Mouse (Mus musculus) liver, embryonic 12.5 days (tissue): ENCODE data around the gene Cenpv. TPM values are rescaled to one million over a fixed set of nuclear protein-coding genes. Genes with fewer than 3 reads are reported as not detected.

Source experiments
- ATAC-seq: fragments of 200-750 bp; cut with Nextera tagmentation; 2 replicates; pipeline ENCODE4 v1.8.0; 2017; ENCODE audit warnings: moderate number of reproducible peaks, mild to moderate bottlenecking, moderate library complexity
- H3K27ac ChIP-seq: fragments of 300-500 bp; sonication (generic); 2 replicates; pipeline ENCODE4 v1.5.1; 2016; ENCODE audit warnings: mild to moderate bottlenecking
- H3K27me3 ChIP-seq: fragments of 300-500 bp; sonication (generic); replicated peaks from 2 replicates; pipeline ENCODE4 v1.6.1; 2016; ENCODE audit warnings: mild to moderate bottlenecking, moderate library complexity
- H3K36me3 ChIP-seq: fragments of 300-500 bp; sonication (generic); 2 replicates; pipeline ENCODE4 v1.6.1; 2016; ENCODE audit warnings: mild to moderate bottlenecking, moderate library complexity
- H3K4me1 ChIP-seq: fragments of 300-500 bp; sonication (generic); 2 replicates; pipeline ENCODE4 v1.6.1; 2016
- H3K4me2 ChIP-seq: fragments of 300-500 bp; sonication (generic); 2 replicates; pipeline ENCODE4 v1.6.1; 2016; ENCODE audit warnings: mild to moderate bottlenecking, moderate library complexity
- H3K4me3 ChIP-seq: fragments of 300-500 bp; sonication (generic); 2 replicates; pipeline ENCODE4 v1.5.1; 2016; ENCODE audit warnings: mild to moderate bottlenecking, moderate library complexity
- H3K9ac ChIP-seq: fragments of 300-500 bp; sonication (generic); 2 replicates; pipeline ENCODE4 v1.6.1; 2016; ENCODE audit warnings: mild to moderate bottlenecking, moderate library complexity
- H3K9me3 ChIP-seq: fragments of 300-500 bp; sonication (generic); replicated peaks from 2 replicates; pipeline ENCODE4 v1.6.1; 2016; ENCODE audit warnings: mild to moderate bottlenecking, moderate library complexity
- WGBS: fragments of 180-500 bp; shearing (Covaris S2); methylation state at CpG from one replicate; pipeline ENCODE4 v1.1.7; 2016; ENCODE audit not compliant: insufficient replicate concordance; 5-methylcytosine and 5-hydroxymethylcytosine counted together
- polyA plus RNA-seq: library from polyadenylated mRNA; unstranded; fragments of >200 nt; fragmentation: Nextera tagmentation; extraction: Ambion mirVana; gene quantifications from 2 replicates; pipeline ENCODE4 v1.2.1, GENCODE M21; 2016

Gene Cenpv
- polyA plus RNA-seq, 1 experiment from 2014 or later, result 30.6 TPM

DNA sequence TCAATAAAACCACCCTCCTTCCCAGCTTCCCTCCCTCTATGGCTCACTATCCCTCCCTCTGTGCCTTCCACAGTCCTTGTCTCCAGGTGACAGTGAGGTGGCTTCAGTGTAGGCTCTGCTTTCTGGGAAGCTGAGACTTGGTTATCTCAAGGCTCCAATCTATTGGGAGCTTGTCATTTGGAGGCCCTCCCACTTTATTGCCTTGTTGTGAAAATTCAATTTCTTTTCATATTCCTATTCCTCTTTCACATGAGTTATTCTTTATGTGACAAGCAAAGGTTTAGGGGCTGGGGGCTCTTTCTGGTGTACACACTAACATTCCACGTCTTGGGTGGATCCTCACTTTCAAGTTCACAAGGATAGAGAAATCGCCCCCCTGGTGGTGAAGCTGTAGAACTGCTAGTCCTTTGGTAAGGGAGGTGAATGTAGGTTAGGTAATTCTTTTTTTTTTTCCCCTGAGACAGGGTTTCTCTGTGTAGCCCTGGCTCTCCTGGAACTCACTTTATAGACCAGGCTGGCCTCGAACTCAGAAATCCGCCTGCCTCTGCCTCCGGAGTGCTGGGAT is 42.8 kb downstream of the Cenpv start:
- 39% methylated on average over 5 of the region's 5 CpGs for WGBS
- no peaks in the 10 kb centered on the region for H3K9me3 ChIP-seq
- no peaks in the 10 kb centered on the region for H3K27me3 ChIP-seq
- peaks cover 31% of the 10 kb centered on the region for H3K4me1 ChIP-seq
- H3K9ac ChIP-seq, result no peak overlapping the region
- ATAC-seq, result peak; percentile 15; the same call in 1 of the 2 replicates
- no peak overlapping the region for H3K27ac ChIP-seq
- no peaks in the 10 kb centered on the region for H3K36me3 ChIP-seq
- H3K4me3 ChIP-seq, result no peak overlapping the region
- H3K4me2 ChIP-seq, result no peak overlapping the region; the same call in 1 of the 2 replicates

DNA sequence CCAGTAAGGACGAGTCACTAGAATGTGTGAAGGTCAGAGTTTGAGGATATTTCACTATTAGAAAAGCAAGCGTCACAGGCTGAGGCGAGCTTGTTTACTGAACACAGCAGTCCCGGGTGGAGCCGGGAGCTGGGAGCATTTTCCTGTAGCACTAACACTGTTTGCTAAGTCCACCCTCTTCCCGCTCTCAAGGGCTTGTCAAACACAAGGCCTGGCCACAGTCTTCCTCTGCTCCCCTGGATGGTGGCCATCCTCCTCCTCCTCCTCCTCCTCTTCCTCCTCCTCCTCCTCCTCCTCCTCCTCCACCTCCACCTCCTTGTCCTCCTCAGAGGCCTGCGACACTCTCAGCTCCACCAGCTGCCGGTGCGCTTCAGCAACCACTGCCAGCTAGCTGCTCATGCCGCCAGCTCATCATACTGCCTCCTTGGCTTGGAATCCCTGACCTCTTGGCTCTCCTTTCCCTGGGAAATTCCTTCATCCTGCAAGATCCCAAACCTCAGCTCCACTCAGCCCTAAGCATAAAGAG is 43.7 kb downstream of the Cenpv start:
- H3K27ac ChIP-seq, result peak overlapping the region; percentile 72
- H3K9me3 ChIP-seq, result no peaks in the 10 kb centered on the region
- H3K4me3 ChIP-seq, result no peak overlapping the region
- WGBS, result 61% methylated on average over 9 of the region's 10 CpGs
- H3K27me3 ChIP-seq, result no peaks in the 10 kb centered on the region
- no peak overlapping the region for H3K9ac ChIP-seq
- H3K4me2 ChIP-seq, result peak overlapping the region; percentile 20; the same call in 1 of the 2 replicates
- H3K36me3 ChIP-seq, result no peaks in the 10 kb centered on the region
- peaks cover 35% of the 10 kb centered on the region for H3K4me1 ChIP-seq
- ATAC-seq, result peak; percentile 57

DNA sequence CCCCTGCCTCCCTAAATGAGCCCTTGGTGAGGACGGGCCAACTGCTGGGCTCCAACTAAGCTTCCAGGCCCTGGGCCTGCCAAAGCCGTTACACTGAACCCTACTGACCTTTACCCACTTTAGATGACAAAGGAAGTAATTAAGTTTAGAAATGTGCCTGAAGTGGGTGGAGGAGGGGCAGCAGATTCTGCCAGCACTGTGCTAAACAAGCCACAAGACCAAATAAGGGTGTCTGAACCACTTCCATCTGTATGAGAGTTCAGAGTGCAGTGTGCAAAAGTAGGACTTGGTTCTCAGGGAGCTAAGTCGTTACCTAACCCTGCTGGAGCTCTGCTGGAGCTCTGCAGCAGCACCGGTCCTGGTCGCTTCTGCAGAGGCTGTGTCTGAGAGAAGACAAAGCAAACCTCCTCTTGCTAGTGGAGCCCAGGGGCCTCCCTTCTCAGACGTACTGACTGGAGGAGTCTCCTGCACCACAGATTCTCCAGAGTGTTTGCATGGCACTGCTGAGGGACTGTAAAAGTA is 44.2 kb downstream of the Cenpv start:
- Histone ChIP-seq H3K4me3 (no peak overlapping the region), H3K9ac (no peak overlapping the region), H3K9me3 (no peaks in the 10 kb centered on the region), H3K27me3 (no peaks in the 10 kb centered on the region), H3K36me3 (no peaks in the 10 kb centered on the region), H3K27ac (peak overlapping the region; percentile 72), H3K4me2 (peak overlapping the region; percentile 20; the same call in 1 of the 2 replicates), H3K4me1 (peaks cover 35% of the 10 kb centered on the region)
- peak; percentile 67 for ATAC-seq
- 21% methylated on average over 6 of the region's 6 CpGs for WGBS

DNA sequence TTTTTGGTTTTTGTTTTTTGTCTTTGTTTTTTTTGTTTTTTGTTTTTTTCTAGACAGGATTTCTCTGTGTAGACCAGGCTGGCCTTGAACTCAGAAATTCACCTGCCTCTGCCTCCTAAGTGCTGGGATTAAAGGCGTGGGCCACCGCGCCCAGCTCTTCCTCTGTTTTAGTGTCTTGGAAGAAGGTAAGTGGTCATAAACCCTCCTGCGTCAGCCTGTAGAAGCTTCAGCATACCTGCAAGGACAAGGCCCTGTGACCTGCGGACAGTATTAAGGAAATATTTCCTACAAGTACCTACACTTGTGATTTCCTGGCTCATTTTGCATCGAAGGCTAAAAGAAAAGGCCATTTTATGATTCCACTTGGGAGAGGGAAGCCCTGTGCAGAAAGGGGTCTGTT is 45.4 kb downstream of the Cenpv start:
- Histone ChIP-seq H3K27me3 (no peaks in the 10 kb centered on the region), H3K9me3 (no peaks in the 10 kb centered on the region), H3K9ac (no peak overlapping the region), H3K4me3 (no peak overlapping the region), H3K36me3 (no peaks in the 10 kb centered on the region), H3K4me1 (peaks cover 35% of the 10 kb centered on the region), H3K4me2 (no peak overlapping the region), H3K27ac (no peak overlapping the region)
- WGBS, result 85% methylated on average over 6 of the region's 6 CpGs
- no peak for ATAC-seq

DNA sequence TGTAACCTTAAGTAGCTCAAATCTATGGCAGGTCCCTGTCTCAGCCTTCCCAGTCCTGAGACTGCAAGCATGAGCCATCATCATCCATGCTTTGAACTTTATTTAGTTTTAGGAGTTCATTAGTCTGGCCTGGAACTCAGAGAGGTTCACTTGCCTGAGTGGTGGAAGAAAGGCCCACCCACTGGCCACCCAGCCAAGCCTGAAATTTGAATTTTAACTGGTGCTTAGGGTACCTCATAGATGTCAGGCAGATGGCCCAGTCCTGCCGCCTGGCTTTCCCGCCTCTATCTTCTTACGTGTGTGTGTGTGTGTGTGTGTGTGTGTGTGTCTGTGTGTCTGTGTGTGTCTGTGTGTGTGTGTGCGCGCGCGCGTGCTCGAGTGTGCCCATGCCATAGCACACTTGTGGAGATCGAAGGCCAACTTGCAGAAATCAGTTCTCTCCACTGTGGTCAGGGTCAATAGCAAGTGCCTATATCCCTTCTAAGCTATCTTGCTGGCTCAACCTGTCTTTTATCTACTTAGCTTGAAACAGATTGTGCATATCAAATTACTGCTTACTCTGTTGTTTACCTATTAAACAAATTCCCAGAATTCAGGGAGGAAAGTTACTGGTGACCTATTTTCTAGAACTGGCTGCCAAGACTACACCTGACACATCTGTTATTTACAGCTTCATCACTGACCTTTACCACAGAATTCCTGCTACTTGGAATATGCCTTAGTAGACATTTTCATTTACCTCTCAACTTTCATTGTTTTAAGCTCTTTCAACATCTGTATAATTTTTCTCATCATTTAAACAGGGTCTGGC is 51.3 kb downstream of the Cenpv start:
- Histone ChIP-seq H3K27ac (no peak overlapping the region), H3K4me1 (peaks cover 24% of the 10 kb centered on the region), H3K4me3 (no peak overlapping the region), H3K9ac (no peak overlapping the region), H3K9me3 (no peaks in the 10 kb centered on the region), H3K27me3 (no peaks in the 10 kb centered on the region), H3K36me3 (no peaks in the 10 kb centered on the region), H3K4me2 (no peak overlapping the region)
- no peak for ATAC-seq
- 92% methylated on average over 10 of the region's 10 CpGs for WGBS

DNA sequence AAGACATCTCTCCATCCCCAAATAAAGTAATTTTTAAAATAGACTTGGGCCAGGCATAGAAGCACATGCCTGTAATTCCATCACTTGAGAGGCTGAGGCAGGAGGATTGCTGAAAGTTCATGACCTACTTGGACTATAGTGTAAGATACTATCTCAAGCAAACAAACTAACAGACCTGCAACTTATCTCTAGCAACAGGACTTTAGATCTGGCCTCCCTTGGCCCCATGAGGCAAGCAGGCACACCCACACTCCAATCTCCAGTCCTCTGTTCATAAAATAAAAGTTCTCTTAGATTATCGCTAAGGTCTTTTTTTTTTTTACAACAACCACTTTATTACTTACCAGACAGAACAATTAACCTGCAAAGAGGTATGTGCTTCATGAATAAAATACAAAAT is 52.1 kb downstream of the Cenpv start:
- no peaks in the 10 kb centered on the region for H3K9me3 ChIP-seq
- H3K4me1 ChIP-seq, result peaks cover 24% of the 10 kb centered on the region
- 49% methylated on average over 1 of the region's 1 CpGs for WGBS
- H3K36me3 ChIP-seq, result no peaks in the 10 kb centered on the region
- H3K9ac ChIP-seq, result no peak overlapping the region
- no peak overlapping the region for H3K4me3 ChIP-seq
- no peaks in the 10 kb centered on the region for H3K27me3 ChIP-seq
- peak overlapping the region; percentile 5; the same call in 1 of the 2 replicates for H3K4me2 ChIP-seq
- peak; percentile 58; the same call in 1 of the 2 replicates for ATAC-seq
- no peak overlapping the region; the same call in 1 of the 2 replicates for H3K27ac ChIP-seq

DNA sequence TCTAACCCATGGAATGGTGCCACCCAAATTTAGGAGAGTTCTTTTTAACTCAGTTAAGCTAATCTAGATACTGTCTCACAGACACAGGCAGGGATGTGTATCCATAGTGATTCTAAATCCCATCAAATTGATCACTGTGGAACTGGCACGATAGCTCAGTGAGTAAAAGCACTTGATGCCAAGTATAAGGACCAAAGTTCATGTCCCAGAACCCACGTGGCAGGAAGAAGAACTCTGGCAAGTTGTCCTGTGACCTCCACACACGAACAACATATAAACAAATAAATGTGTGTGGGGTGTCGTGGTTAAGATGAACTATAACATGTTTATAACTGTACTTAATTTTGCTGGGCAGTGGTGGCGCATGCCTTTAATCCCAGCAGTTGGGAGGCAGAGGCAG is 59.5 kb downstream of the Cenpv start:
- no peak overlapping the region for H3K9ac ChIP-seq
- ATAC-seq, result no peak
- no peak overlapping the region for H3K4me3 ChIP-seq
- no peak overlapping the region for H3K4me2 ChIP-seq
- no peaks in the 10 kb centered on the region for H3K9me3 ChIP-seq
- WGBS, result 81% methylated on average over 5 of the region's 5 CpGs
- no peak overlapping the region for H3K27ac ChIP-seq
- no peaks in the 10 kb centered on the region for H3K27me3 ChIP-seq
- H3K4me1 ChIP-seq, result 0 out of 2 replicates have a peak, but pooled peaks cover 5% of the 10 kb centered on the region
- H3K36me3 ChIP-seq, result no peaks in the 10 kb centered on the region

DNA sequence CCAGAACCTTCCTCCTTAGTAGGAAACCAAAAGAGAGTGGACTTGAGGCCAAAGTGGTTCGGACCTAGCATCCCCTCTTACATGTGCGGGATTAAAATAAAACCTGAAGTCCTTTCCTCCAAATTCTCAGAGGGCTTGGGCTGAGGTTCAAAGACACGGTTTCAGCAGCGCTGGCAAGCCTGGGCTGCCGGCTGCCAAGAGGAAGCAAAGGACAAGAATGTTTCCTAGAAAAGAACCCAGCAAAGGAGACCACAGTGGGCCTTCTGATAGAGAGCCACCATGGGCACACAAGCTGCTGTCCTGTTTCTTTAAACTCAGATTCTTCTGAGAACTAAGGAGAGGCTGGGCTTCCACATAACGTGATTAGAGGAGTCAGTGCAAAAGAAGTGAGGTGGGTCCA is 60.1 kb downstream of the Cenpv start:
- ATAC-seq, result no peak
- H3K4me2 ChIP-seq, result no peak overlapping the region
- 0 out of 2 replicates have a peak, but pooled peaks cover 5% of the 10 kb centered on the region for H3K4me1 ChIP-seq
- H3K9ac ChIP-seq, result no peak overlapping the region
- no peak overlapping the region for H3K4me3 ChIP-seq
- peaks cover 3% of the 10 kb centered on the region; the same call in 1 of the 2 replicates for H3K36me3 ChIP-seq
- no peaks in the 10 kb centered on the region for H3K9me3 ChIP-seq
- no peak overlapping the region for H3K27ac ChIP-seq
- WGBS, result 61% methylated on average over 6 of the region's 6 CpGs
- no peaks in the 10 kb centered on the region for H3K27me3 ChIP-seq

DNA sequence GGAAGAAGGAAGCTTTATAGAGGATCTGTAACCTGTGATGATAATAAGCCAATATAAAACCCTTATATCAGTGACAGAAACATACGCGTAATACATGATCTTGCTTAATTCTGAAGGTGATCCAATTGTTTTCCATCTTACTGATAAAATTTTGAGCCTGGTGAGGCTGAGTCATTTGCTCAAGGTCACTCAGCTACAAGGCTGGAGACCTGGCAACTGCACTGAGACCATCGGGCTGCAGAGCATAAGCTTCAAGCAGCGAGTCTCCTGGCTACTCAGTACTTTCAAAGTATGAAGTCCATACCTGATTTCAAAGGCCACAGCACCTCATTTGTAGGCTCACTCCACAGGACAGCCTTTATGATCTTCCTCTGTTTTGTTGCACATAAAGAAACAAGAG is 62.9 kb downstream of the Cenpv start:
- H3K27me3 ChIP-seq, result no peaks in the 10 kb centered on the region
- 0 out of 2 replicates have a peak, but pooled peaks cover 9% of the 10 kb centered on the region for H3K4me1 ChIP-seq
- no peak overlapping the region for H3K4me2 ChIP-seq
- no peaks in the 10 kb centered on the region for H3K9me3 ChIP-seq
- no peak overlapping the region for H3K27ac ChIP-seq
- 88% methylated on average over 4 of the region's 4 CpGs for WGBS
- H3K9ac ChIP-seq, result no peak overlapping the region
- peaks cover 3% of the 10 kb centered on the region; the same call in 1 of the 2 replicates for H3K36me3 ChIP-seq
- no peak for ATAC-seq
- H3K4me3 ChIP-seq, result no peak overlapping the region

Other genes with a start within 250 kb of the Cenpv start
- gene Pigl, start 80.8 kb downstream of the Cenpv start, polyA plus RNA-seq, result 7.9 TPM in 2 replicates
- 108 and 112 TPM in 2 replicates for gene Ncor1, start 80.7 kb downstream of the Cenpv start, polyA plus RNA-seq
- 1,472 and 1,525 TPM in 2 replicates for gene Ubb, start 11.9 kb upstream of the Cenpv start, polyA plus RNA-seq
- 8.0 and 9.0 TPM in 2 replicates for gene Trpv2, start 35.2 kb upstream of the Cenpv start, polyA plus RNA-seq
- gene Lrrc75a, start 109.3 kb upstream of the Cenpv start, polyA plus RNA-seq, result 3.4 and 3.7 TPM in 2 replicates
- gene Mmgt2, start 109.4 kb upstream of the Cenpv start, polyA plus RNA-seq, result 15.0 and 17.0 TPM in 2 replicates
- gene Zfp287, start 192.6 kb upstream of the Cenpv start, polyA plus RNA-seq, result 1.2 and 1.6 TPM in 2 replicates
- gene Gm10428, start 213.8 kb upstream of the Cenpv start, polyA plus RNA-seq, result not detected in 2 replicates